Mouse (Mus musculus): ENCODE data around the gene Pom121.

DNA sequence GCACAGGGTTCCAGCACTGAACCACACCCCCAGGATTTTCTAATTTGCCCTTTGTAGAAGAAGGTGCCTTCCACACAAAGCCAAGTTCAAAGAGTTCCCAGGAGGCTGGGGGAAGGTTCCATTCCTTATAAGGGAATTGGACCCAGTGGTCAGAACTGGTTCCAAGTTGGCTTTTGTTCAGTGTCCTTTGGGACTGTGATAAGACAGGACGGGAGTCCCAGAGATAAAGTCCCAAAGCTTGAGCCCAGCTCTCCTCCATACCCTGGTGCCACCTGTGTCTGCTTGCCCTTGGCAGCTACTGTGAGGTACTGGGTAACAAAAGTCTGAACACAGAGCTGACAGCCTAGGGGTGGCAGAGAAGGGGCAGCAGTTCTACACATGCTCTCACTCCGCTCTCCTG is 34.6 kb downstream of the Pom121 start:
- no peak for TF ChIP-seq MAX (IDR thresholded peaks at IDR 0.05)
- no peak for TF ChIP-seq CTCF (IDR thresholded peaks at IDR 0.05; ENCODE audit: control insufficient read depth, insufficient read depth, insufficient read length)
- no peak for TF ChIP-seq MYOG (IDR thresholded peaks at IDR 0.05; ENCODE audit: control insufficient read depth, extremely low read depth, insufficient read length)

Measured in C2C12 (cell line).